Mouse (Mus musculus): Measurements from ENCODE around the gene Tefm. TPM values are rescaled to one million over a fixed set of nuclear protein-coding genes. Genes with fewer than 3 reads are reported as not detected.
A peak's percentile ranks its signal among the peaks of the same experiment; 100 is the strongest.

The Tefm gene
- polyA plus RNA-seq, 1 experiment from 2014 or later: 22.6 TPM

- H3K27ac ChIP-seq (ENCODE audit: low read length): no peak overlapping the region
- H3K9me3 ChIP-seq (replicated peaks; ENCODE audit: control insufficient read depth, low read length): no peaks in the 10 kb centered on the region
- H3K4me3 ChIP-seq (replicated peaks; ENCODE audit: low read length): peak overlapping the region; percentile 99
- H3K4me2 ChIP-seq (ENCODE audit: low read depth, low read length): peak overlapping the region; percentile 64
- under 1% methylated on average over 14 of the region's 14 CpGs for WGBS
- no peaks in the 10 kb centered on the region for H3K27me3 ChIP-seq (ENCODE audit: control insufficient read depth, insufficient read depth, low read length)
- peaks cover 10% of the 10 kb centered on the region for H3K4me1 ChIP-seq (ENCODE audit: control insufficient read depth, insufficient read depth, low read length)
- H3K9ac ChIP-seq (ENCODE audit: low read length): peak overlapping the region; percentile 99
- H3K36me3 ChIP-seq (ENCODE audit: control insufficient read depth, insufficient read depth, low read length): no peaks in the 10 kb centered on the region
- ATAC-seq (ENCODE audit: insufficient read depth, low FRiP score): no peak
Measured at GRCm38 (mm10) chr11:80089817-80090214, 52.2 kb downstream of the Tefm start.

GRCm38 (mm10) chr11:80088917-80089816, 52.8 kb downstream of the Tefm start, which contains the start of gene Atad5:
Gene Atad5, plus strand, starts transcription at chr11:80089400.
- peak within 1 kb of the TSS; percentile 99 for H3K9ac ChIP-seq (ENCODE audit: low read length)
- H3K9me3 ChIP-seq (replicated peaks; ENCODE audit: control insufficient read depth, low read length): no peaks in the 10 kb centered on the region
- peak within 1 kb of the TSS; percentile 57 for H3K27ac ChIP-seq (ENCODE audit: low read length)
- peaks cover 10% of the 10 kb centered on the region for H3K4me1 ChIP-seq (ENCODE audit: control insufficient read depth, insufficient read depth, low read length)
- H3K36me3 ChIP-seq (ENCODE audit: control insufficient read depth, insufficient read depth, low read length): no peaks in the 10 kb centered on the region
- H3K4me2 ChIP-seq (ENCODE audit: low read depth, low read length): peak within 1 kb of the TSS; percentile 64
- H3K4me3 ChIP-seq (replicated peaks; ENCODE audit: low read length): peak within 1 kb of the TSS; percentile 99
- peak; percentile 84; the same call in 1 of the 2 replicates for ATAC-seq (ENCODE audit: insufficient read depth, low FRiP score)
- H3K27me3 ChIP-seq (ENCODE audit: control insufficient read depth, insufficient read depth, low read length): no peaks in the 10 kb centered on the region
- 4% methylated on average over 57 of the region's 57 CpGs for WGBS

- WGBS: 21% methylated on average over 5 of the region's 5 CpGs
- ATAC-seq (ENCODE audit: insufficient read depth, low FRiP score): no peak
- H3K4me1 ChIP-seq (ENCODE audit: control insufficient read depth, insufficient read depth, low read length): peaks cover 9% of the 10 kb centered on the region
Measured at GRCm38 (mm10) chr11:80086844-80087243, 55.1 kb downstream of the Tefm start.

More at GRCm38 (mm10) chr11:80086844-80087243, 55.1 kb downstream of the Tefm start:
- Histone ChIP-seq H3K9ac (ENCODE audit: low read length) (no peak overlapping the region), H3K4me3 (replicated peaks; ENCODE audit: low read length) (no peak overlapping the region), H3K9me3 (replicated peaks; ENCODE audit: control insufficient read depth, low read length) (no peaks in the 10 kb centered on the region), H3K36me3 (ENCODE audit: control insufficient read depth, insufficient read depth, low read length) (no peaks in the 10 kb centered on the region), H3K4me2 (ENCODE audit: low read depth, low read length) (no peak overlapping the region), H3K27me3 (ENCODE audit: control insufficient read depth, insufficient read depth, low read length) (no peaks in the 10 kb centered on the region), H3K27ac (ENCODE audit: low read length) (no peak overlapping the region)

Other genes starting within 250 kb of the Tefm start
- gene Utp6, start 179.8 kb downstream of the Tefm start, polyA plus RNA-seq (2015; fragmentation: Nextera tagmentation; extraction: Ambion mirVana): 40.2 and 50.4 TPM in 2 replicates
- gene Suz12, start 149.1 kb downstream of the Tefm start, polyA plus RNA-seq (2015; fragmentation: Nextera tagmentation; extraction: Ambion mirVana): 13.5 and 17.8 TPM in 2 replicates
- 22.4 and 28.7 TPM in 2 replicates for gene Crlf3, start 61.2 kb downstream of the Tefm start, polyA plus RNA-seq (2015; fragmentation: Nextera tagmentation; extraction: Ambion mirVana)
- 6.8 and 9.0 TPM in 2 replicates for gene Atad5, start 52.8 kb downstream of the Tefm start, polyA plus RNA-seq (2015; fragmentation: Nextera tagmentation; extraction: Ambion mirVana)
- 4.4 and 5.6 TPM in 2 replicates for gene Adap2, start 11.9 kb upstream of the Tefm start, polyA plus RNA-seq (2015; fragmentation: Nextera tagmentation; extraction: Ambion mirVana)
- 11.6 and 13.3 TPM in 2 replicates for gene Rnf135, start 41.7 kb upstream of the Tefm start, polyA plus RNA-seq (2015; fragmentation: Nextera tagmentation; extraction: Ambion mirVana)
- 43.8 and 48.3 TPM in 2 replicates for gene Rhot1, start 66.8 kb upstream of the Tefm start, polyA plus RNA-seq (2015; fragmentation: Nextera tagmentation; extraction: Ambion mirVana)
- 3.6 and 3.8 TPM in 2 replicates for gene Rhbdl3, start 158.7 kb upstream of the Tefm start, polyA plus RNA-seq (2015; fragmentation: Nextera tagmentation; extraction: Ambion mirVana)
- gene 5730455P16Rik, start 235.9 kb upstream of the Tefm start, polyA plus RNA-seq (2015; fragmentation: Nextera tagmentation; extraction: Ambion mirVana): 14.1 and 17.1 TPM in 2 replicates
- 187 and 192 TPM in 2 replicates for gene Zfp207, start 241.1 kb upstream of the Tefm start, polyA plus RNA-seq (2015; fragmentation: Nextera tagmentation; extraction: Ambion mirVana)

Measured in stomach, embryonic 16.5 days (tissue).